Mouse (Mus musculus): ENCODE data around the gene Gm20388.

Gene Gm20388

GRCm38 (mm10) chr8:120433734-120434133 lies 523.1 kb downstream of the Gm20388 start:
- peak; percentile 45 for DNase-seq (ENCODE audit: low read depth, low spot score)

GRCm38 (mm10) chr8:120435781-120436180 lies 525.1 kb downstream of the Gm20388 start:
- DNase-seq (ENCODE audit: low read depth, low spot score), result no peak

- no peak for DNase-seq (ENCODE audit: low read depth, low spot score)
These were observed 525.9 kb downstream of the Gm20388 start for GRCm38 (mm10) chr8:120436491-120437030.

- no peak for DNase-seq (ENCODE audit: low read depth, low spot score)
These were observed 526.6 kb downstream of the Gm20388 start for GRCm38 (mm10) chr8:120437207-120437606.

GRCm38 (mm10) chr8:120437666-120438395 lies 527.2 kb downstream of the Gm20388 start:
- DNase-seq (ENCODE audit: low read depth, low spot score), result no peak

GRCm38 (mm10) chr8:120439309-120439708 lies 528.7 kb downstream of the Gm20388 start:
- DNase-seq (ENCODE audit: low read depth, low spot score), result no peak

GRCm38 (mm10) chr8:120440739-120441138 lies 530.1 kb downstream of the Gm20388 start:
- DNase-seq (ENCODE audit: low read depth, low spot score), result no peak

GRCm38 (mm10) chr8:120441637-120442036 lies 531.0 kb downstream of the Gm20388 start:
- no peak for DNase-seq (ENCODE audit: low read depth, low spot score)

GRCm38 (mm10) chr8:120442306-120443003 lies 531.8 kb downstream of the Gm20388 start:
- no peak for DNase-seq (ENCODE audit: low read depth, low spot score)

- no peak for DNase-seq (ENCODE audit: low read depth, low spot score)
These were observed 534.6 kb downstream of the Gm20388 start for GRCm38 (mm10) chr8:120445249-120445648.

- no peak for DNase-seq (ENCODE audit: low read depth, low spot score)
These were observed 537.5 kb downstream of the Gm20388 start for GRCm38 (mm10) chr8:120448131-120448530.

GRCm38 (mm10) chr8:120449139-120449538 lies 538.5 kb downstream of the Gm20388 start:
- no peak for DNase-seq (ENCODE audit: low read depth, low spot score)

GRCm38 (mm10) chr8:120449608-120450031 lies 539.0 kb downstream of the Gm20388 start:
- no peak for DNase-seq (ENCODE audit: low read depth, low spot score)

GRCm38 (mm10) chr8:120452111-120452510 lies 541.5 kb downstream of the Gm20388 start:
- no peak for DNase-seq (ENCODE audit: low read depth, low spot score)

GRCm38 (mm10) chr8:120454404-120454803 lies 543.8 kb downstream of the Gm20388 start:
- no peak for DNase-seq (ENCODE audit: low read depth, low spot score)

- DNase-seq (ENCODE audit: low read depth, low spot score), result no peak
These were observed 549.7 kb downstream of the Gm20388 start for GRCm38 (mm10) chr8:120460375-120460774.

GRCm38 (mm10) chr8:120462119-120462551 lies 551.5 kb downstream of the Gm20388 start:
- DNase-seq (ENCODE audit: low read depth, low spot score), result no peak

- no peak for DNase-seq (ENCODE audit: low read depth, low spot score)
These were observed 552.0 kb downstream of the Gm20388 start for GRCm38 (mm10) chr8:120462611-120463010.

GRCm38 (mm10) chr8:120463918-120464584 lies 553.4 kb downstream of the Gm20388 start:
- no peak for DNase-seq (ENCODE audit: low read depth, low spot score)

- no peak for DNase-seq (ENCODE audit: low read depth, low spot score)
These were observed 553.9 kb downstream of the Gm20388 start for GRCm38 (mm10) chr8:120464585-120464937.

- no peak for DNase-seq (ENCODE audit: low read depth, low spot score)
These were observed 555.1 kb downstream of the Gm20388 start for GRCm38 (mm10) chr8:120465710-120466109.

- no peak for DNase-seq (ENCODE audit: low read depth, low spot score)
These were observed 555.6 kb downstream of the Gm20388 start for GRCm38 (mm10) chr8:120466266-120466665.

All from c-Kit-negative CD71-positive TER-119-positive erythroid progenitor cells, embryonic 14.5 days (primary cell).